Comparison of ENCODE assay signal across 19 mouse cellular contexts in genomic region chr5:141428132-141428531, GRCm38 (mm10).
A peak's percentile ranks its signal among the peaks of the same experiment; 100 is the strongest.
DNase-seq lines count a peak whose midpoint lies in the region; ATAC-seq and TF ChIP-seq lines count a peak whose summit lies in the region.
"Had no signal": no experiment of that assay in that cellular context is flagged by ENCODE, and none has a peak within 500 bp of the region (broad histone marks: within the 10 kb centered on the region; RNA-seq: fewer than 3 reads in every experiment).

No protein-coding gene starts in this region.

- POLR2A ChIA-PET in Patski (lab: Charles Lee), result interaction anchor here (0.6 kb wide), 1 partner anchor 335 kb away, joined by 4 read pairs; no protein-coding TSS in a partner anchor

- DNase-seq in midbrain, embryonic 11.5 days (ENCODE audit: low spot score, missing footprints), result peak; percentile 64
- DNase-seq in Patski (ENCODE audit: low read depth, low spot score), result no peak
- DNase-seq in layer of hippocampus, adult 2 months (ENCODE audit: low spot score in 2 of 2), result no peak
- DNase-seq: adrenal gland, adult 2 months; adrenal gland, adult 8-10 months; adrenal gland, postnatal 10 days; adrenal gland, postnatal 14 days; adrenal gland, postnatal 25 days; adrenal gland, postnatal 36 days; B cell, adult 2 months; cerebellum, adult 11 months; cerebellum, adult 11-12 months; cerebellum, adult 18-20 months; cerebellum, adult 2 months had no signal

- H3K36me3 ChIP-seq in midbrain, embryonic 11.5 days (ENCODE audit: control insufficient read depth, insufficient read depth, low read length), result no peaks in the 10 kb centered on the region
- no peaks in the 10 kb centered on the region for H3K36me3 ChIP-seq in midbrain, embryonic 15.5 days (replicated peaks)
- H3K36me3 ChIP-seq: G1E had no signal

- H3K27ac ChIP-seq in midbrain, embryonic 11.5 days (ENCODE audit: low read depth, low read length), result no peak overlapping the region
- no peak overlapping the region for H3K27ac ChIP-seq in midbrain, embryonic 15.5 days
- no peak overlapping the region for H3K27ac ChIP-seq in layer of hippocampus, adult 2 months

- no peak overlapping the region for H3K4me2 ChIP-seq in midbrain, embryonic 11.5 days
- H3K4me2 ChIP-seq in midbrain, embryonic 15.5 days, result no peak overlapping the region

- no peaks in the 10 kb centered on the region for H3K9me3 ChIP-seq in midbrain, embryonic 11.5 days (ENCODE audit: control insufficient read depth, low read length)
- H3K9me3 ChIP-seq in midbrain, embryonic 15.5 days, result no peaks in the 10 kb centered on the region

- H3K27me3 ChIP-seq in midbrain, embryonic 11.5 days (ENCODE audit: control insufficient read depth, insufficient read depth, low read length), result no peaks in the 10 kb centered on the region
- H3K27me3 ChIP-seq in midbrain, embryonic 15.5 days (replicated peaks), result no peaks in the 10 kb centered on the region
- H3K27me3 ChIP-seq in Patski, result no peaks in the 10 kb centered on the region
- H3K27me3 ChIP-seq: CH12.LX had no signal

- no peak for ATAC-seq in midbrain, embryonic 11.5 days (ENCODE audit: low FRiP score)
- no peak for ATAC-seq in midbrain, embryonic 15.5 days (replicated peaks)
- ATAC-seq in Patski, result peak; percentile 69
- ATAC-seq: activated CD4-positive, CD25-positive, alpha-beta regulatory T cell, adult 4 months; CD4-positive, CD25-positive, alpha-beta regulatory T cell, adult 4 months had no signal

- in situ Hi-C loops in Patski (cut with MboI; ENCODE audit: low pct_unique_long_range_greater_than_20kb), result no loop called here

- H3K9ac ChIP-seq in midbrain, embryonic 11.5 days (ENCODE audit: low read length), result no peak overlapping the region
- no peak overlapping the region for H3K9ac ChIP-seq in midbrain, embryonic 15.5 days

- peaks cover 9% of the 10 kb centered on the region for H3K4me1 ChIP-seq in midbrain, embryonic 11.5 days (ENCODE audit: control insufficient read depth, insufficient read depth, low read length)
- peaks cover 20% of the 10 kb centered on the region for H3K4me1 ChIP-seq in midbrain, embryonic 15.5 days

- CTCF ChIA-PET in Patski (lab: Charles Lee), result interaction anchor here (1.2 kb wide), 1 partner anchor 148 kb away, joined by 3 read pairs; no protein-coding TSS in a partner anchor

- H3K4me3 ChIP-seq in midbrain, embryonic 11.5 days (ENCODE audit: low read depth, low read length), result no peak overlapping the region
- H3K4me3 ChIP-seq in midbrain, embryonic 15.5 days, result no peak overlapping the region
- H3K4me3 ChIP-seq in layer of hippocampus, adult 2 months, result no peak overlapping the region

- WGBS in midbrain, embryonic 11.5 days, result 83% methylated on average over 3 of the region's 3 CpGs
- WGBS in midbrain, embryonic 15.5 days, result 76% methylated on average over 3 of the region's 3 CpGs

- TF ChIP-seq CTCF in Patski (IDR thresholded peaks at IDR 0.05), result no peak
- no peak for TF ChIP-seq CTCF in layer of hippocampus, adult 2 months (conservative IDR thresholded peaks at IDR 0.05)
